Mouse (Mus musculus) limb, embryonic 13.5 days (tissue): ENCODE results near the gene Rnf130. TPM values are rescaled to one million over a fixed set of nuclear protein-coding genes. Genes with fewer than 3 reads are reported as not detected.
"Not testable (repeated sequence)": the region's sequence is repeated elsewhere in the genome, so short reads cannot be mapped to it uniquely, and the experiment has no call there.

Source experiments
- ATAC-seq: fragments of 200-750 bp; cut with Nextera tagmentation; 2 replicates; pipeline ENCODE4 v1.8.0; 2017; ENCODE audit warnings: low read depth, moderate number of reproducible peaks, moderate TSS enrichment; ENCODE audit not compliant: low FRiP score
- H3K27ac ChIP-seq: fragments of 300-500 bp; sonication (generic); 2 replicates; pipeline ENCODE4 v1.5.1; 2015; ENCODE audit warnings: inconsistent platforms, mild to moderate bottlenecking, moderate library complexity
- H3K27me3 ChIP-seq: fragments of 300-500 bp; sonication (generic); 2 replicates; pipeline ENCODE4 v1.6.1; 2015; ENCODE audit warnings: mild to moderate bottlenecking, inconsistent platforms
- H3K36me3 ChIP-seq: fragments of 300-500 bp; sonication (generic); 2 replicates; pipeline ENCODE4 v1.6.1; 2015; ENCODE audit warnings: inconsistent platforms, mild to moderate bottlenecking, moderate library complexity
- H3K4me1 ChIP-seq: fragments of 300-500 bp; sonication (generic); 2 replicates; pipeline ENCODE4 v1.6.1; 2015; ENCODE audit warnings: inconsistent platforms
- H3K4me2 ChIP-seq: fragments of 300-500 bp; sonication (generic); replicated peaks from 2 replicates; pipeline ENCODE4 v1.6.1; 2015; ENCODE audit warnings: inconsistent platforms, mild to moderate bottlenecking, moderate library complexity
- H3K4me3 ChIP-seq: fragments of 300-500 bp; sonication (generic); 2 replicates; pipeline ENCODE4 v1.5.1; 2015; ENCODE audit warnings: moderate library complexity, mild to moderate bottlenecking, inconsistent platforms
- H3K9ac ChIP-seq: fragments of 300-500 bp; sonication (generic); 2 replicates; pipeline ENCODE4 v1.6.1; 2015; ENCODE audit warnings: mild to moderate bottlenecking, inconsistent platforms
- H3K9me3 ChIP-seq: fragments of 300-500 bp; sonication (generic); 2 replicates; pipeline ENCODE4 v1.6.1; 2016; ENCODE audit warnings: inconsistent platforms
- WGBS: fragments of 180-500 bp; shearing (Covaris S2); methylation state at CpG from one replicate; pipeline ENCODE4 v1.1.7; 2015; 5-methylcytosine and 5-hydroxymethylcytosine counted together
- polyA plus RNA-seq: library from polyadenylated mRNA; unstranded; fragments of >200 nt; fragmentation: Nextera tagmentation; extraction: Ambion mirVana; gene quantifications from 2 replicates; pipeline ENCODE4 v1.2.1, GENCODE M21; 2015

Rnf130 gene
- polyA plus RNA-seq, 1 experiment from 2014 or later: 85.6 TPM

DNA sequence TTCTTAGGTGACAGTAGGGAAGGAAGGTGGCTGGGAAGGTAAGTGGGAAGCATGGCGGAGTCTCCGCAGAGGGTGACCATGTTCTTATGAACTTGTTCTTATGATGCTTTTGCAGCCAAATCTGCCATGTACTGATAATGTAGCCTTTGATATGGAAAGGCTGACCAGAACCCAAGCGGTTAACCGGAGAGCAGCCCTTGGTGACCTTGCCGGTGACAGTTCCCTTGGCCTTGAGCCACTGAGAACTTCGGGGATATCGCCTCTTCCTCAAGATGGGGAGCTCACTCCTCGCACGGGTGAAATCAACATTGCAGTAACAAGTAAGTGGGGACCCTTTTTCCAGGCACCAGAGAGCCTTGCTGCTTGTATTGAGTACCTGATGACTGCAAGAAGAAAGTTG is 70.5 kb downstream of the Rnf130 start:
- no peak overlapping the region for H3K4me2 ChIP-seq
- no peak overlapping the region for H3K4me3 ChIP-seq
- H3K9me3 ChIP-seq: no peaks in the 10 kb centered on the region
- no peak overlapping the region for H3K27ac ChIP-seq
- H3K36me3 ChIP-seq: peaks cover 81% of the 10 kb centered on the region
- WGBS: 94% methylated on average over 9 of the region's 9 CpGs
- no peaks in the 10 kb centered on the region for H3K27me3 ChIP-seq
- 0 out of 2 replicates have a peak, but pooled peaks cover 4% of the 10 kb centered on the region for H3K4me1 ChIP-seq
- no peak overlapping the region for H3K9ac ChIP-seq
- ATAC-seq: no peak

DNA sequence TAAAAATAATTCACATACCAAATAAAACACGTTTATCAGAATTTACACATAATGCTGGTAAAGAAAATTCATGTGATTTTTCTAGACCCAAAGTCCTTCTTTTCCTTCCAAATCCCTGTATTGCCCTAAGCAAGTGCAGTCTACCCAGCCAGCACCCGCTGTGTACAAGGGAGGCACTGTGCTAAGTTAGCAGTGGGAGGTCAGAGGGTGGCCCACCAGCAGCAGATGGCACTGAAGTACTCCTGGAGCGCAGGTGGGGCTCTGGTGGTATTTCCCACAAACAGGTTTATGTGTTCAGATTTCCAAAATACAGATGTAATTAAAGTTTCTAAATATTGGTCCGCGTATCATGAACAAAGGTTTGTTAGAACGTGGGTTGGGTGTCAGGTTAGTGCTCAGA is 71.9 kb downstream of the Rnf130 start:
- 90% methylated on average over 6 of the region's 6 CpGs for WGBS
- H3K4me2 ChIP-seq: no peak overlapping the region
- H3K4me3 ChIP-seq: no peak overlapping the region
- no peaks in the 10 kb centered on the region for H3K4me1 ChIP-seq
- no peak overlapping the region for H3K9ac ChIP-seq
- H3K36me3 ChIP-seq: peaks cover 74% of the 10 kb centered on the region
- H3K27me3 ChIP-seq: no peaks in the 10 kb centered on the region
- no peak for ATAC-seq
- H3K9me3 ChIP-seq: no peaks in the 10 kb centered on the region
- H3K27ac ChIP-seq: no peak overlapping the region

DNA sequence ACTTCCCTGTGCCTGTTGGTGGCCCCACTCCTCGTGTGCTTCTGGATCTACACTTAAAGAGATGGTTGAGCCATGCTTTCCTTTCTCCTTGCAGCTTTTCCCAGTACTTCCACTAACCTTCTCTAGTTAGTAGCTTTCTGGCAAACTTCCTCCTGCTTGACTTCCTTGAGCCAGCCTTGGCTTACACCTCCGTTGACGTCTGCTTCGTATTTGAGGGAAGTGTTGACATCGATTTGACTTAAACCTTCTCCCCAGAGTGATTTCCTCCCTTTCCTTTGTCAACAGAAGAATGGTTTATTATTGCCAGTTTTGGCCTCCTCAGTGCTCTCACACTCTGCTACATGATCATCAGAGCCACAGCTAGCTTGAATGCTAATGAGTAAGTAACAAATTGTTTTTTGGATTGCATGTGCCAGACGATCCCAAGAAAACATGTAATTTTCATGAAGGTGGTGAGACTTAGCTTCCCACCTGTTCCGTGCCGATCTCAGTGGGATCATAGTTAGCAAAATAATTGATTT is 73.9 kb downstream of the Rnf130 start:
- no peaks in the 10 kb centered on the region for H3K27me3 ChIP-seq
- no peak overlapping the region for H3K4me3 ChIP-seq
- H3K36me3 ChIP-seq: peaks cover 71% of the 10 kb centered on the region
- H3K4me2 ChIP-seq: no peak overlapping the region
- H3K9me3 ChIP-seq: no peaks in the 10 kb centered on the region
- no peak overlapping the region for H3K9ac ChIP-seq
- no peak for ATAC-seq
- no peaks in the 10 kb centered on the region for H3K4me1 ChIP-seq
- no peak overlapping the region for H3K27ac ChIP-seq
- 86% methylated on average over 8 of the region's 8 CpGs for WGBS

GRCm38 (mm10) chr11:50099692-50100091 is 74.5 kb downstream of the Rnf130 start:
- H3K27me3 ChIP-seq: no peaks in the 10 kb centered on the region
- H3K4me1 ChIP-seq: no peaks in the 10 kb centered on the region
- no peaks in the 10 kb centered on the region for H3K9me3 ChIP-seq
- no peak for ATAC-seq
- WGBS: 93% methylated on average over 2 of the region's 2 CpGs
- H3K4me3 ChIP-seq: no peak overlapping the region
- H3K36me3 ChIP-seq: peaks cover 71% of the 10 kb centered on the region
- no peak overlapping the region for H3K9ac ChIP-seq
- H3K4me2 ChIP-seq: no peak overlapping the region
- no peak overlapping the region for H3K27ac ChIP-seq

GRCm38 (mm10) chr11:50100548-50101307 is 75.6 kb downstream of the Rnf130 start:
- Histone ChIP-seq H3K4me2 (no peak overlapping the region), H3K9me3 (no peaks in the 10 kb centered on the region), H3K27ac (no peak overlapping the region), H3K36me3 (peaks cover 67% of the 10 kb centered on the region), H3K9ac (no peak overlapping the region), H3K4me1 (no peaks in the 10 kb centered on the region), H3K4me3 (no peak overlapping the region), H3K27me3 (no peaks in the 10 kb centered on the region)
- 79% methylated on average over 2 of the region's 2 CpGs for WGBS
- no peak for ATAC-seq

DNA sequence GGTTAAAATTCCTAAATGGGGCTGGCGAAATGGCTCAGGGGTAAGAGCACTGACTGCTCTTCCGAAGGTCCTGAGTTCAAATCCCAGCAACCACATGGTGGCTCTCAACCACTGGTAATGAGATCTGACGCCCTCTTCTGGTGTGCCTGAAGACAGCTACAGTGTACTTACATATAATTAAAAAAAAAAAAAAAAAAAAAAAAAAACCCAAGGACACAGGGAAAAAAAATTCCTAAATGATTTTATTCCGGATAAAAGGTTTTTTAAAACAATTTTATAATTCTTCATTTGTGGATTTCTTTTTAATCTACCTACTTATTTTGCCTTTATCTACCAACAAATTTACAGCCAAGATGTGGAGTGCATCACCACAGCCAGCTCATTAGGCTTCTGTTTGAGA is 76.8 kb downstream of the Rnf130 start:
- not testable (repeated sequence) for H3K4me1 ChIP-seq, H3K27ac ChIP-seq, H3K27me3 ChIP-seq, ATAC-seq, H3K9me3 ChIP-seq, H3K9ac ChIP-seq, H3K4me2 ChIP-seq, H3K4me3 ChIP-seq
- H3K36me3 ChIP-seq: peaks cover 57% of the 10 kb centered on the region
- WGBS: 86% methylated on average over 4 of the region's 4 CpGs

- Histone ChIP-seq H3K9ac (no peak overlapping the region), H3K4me2 (no peak overlapping the region), H3K36me3 (peaks cover 43% of the 10 kb centered on the region), H3K27me3 (no peaks in the 10 kb centered on the region), H3K9me3 (no peaks in the 10 kb centered on the region), H3K4me3 (no peak overlapping the region), H3K4me1 (peaks cover 3% of the 10 kb centered on the region; the same call in 1 of the 2 replicates), H3K27ac (no peak overlapping the region)
- WGBS: 94% methylated on average over 6 of the region's 6 CpGs
- no peak for ATAC-seq
Observed at GRCm38 (mm10) chr11:50104016-50104415, 78.9 kb downstream of the Rnf130 start.

DNA sequence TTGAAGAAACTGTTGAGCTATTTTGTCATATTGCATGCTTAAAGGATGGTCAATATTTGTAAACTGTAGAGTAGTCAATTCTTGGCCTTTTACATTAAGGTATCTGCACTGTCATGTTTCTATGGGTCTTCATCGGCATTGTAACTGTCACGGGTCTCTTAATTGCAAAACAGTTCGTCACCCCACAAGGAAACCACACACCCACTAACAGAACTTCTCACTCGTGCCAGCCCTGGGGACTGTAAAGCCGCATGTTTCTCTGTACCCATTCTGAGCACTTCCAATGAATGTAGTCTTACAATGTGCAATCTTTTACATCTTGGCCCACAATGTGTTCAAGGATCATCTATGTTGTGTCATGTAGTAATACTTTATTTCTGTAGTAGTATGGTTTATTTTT is 80.1 kb downstream of the Rnf130 start:
- Histone ChIP-seq H3K4me3 (no peak overlapping the region), H3K4me2 (no peak overlapping the region), H3K9ac (no peak overlapping the region), H3K9me3 (no peaks in the 10 kb centered on the region), H3K27me3 (no peaks in the 10 kb centered on the region), H3K4me1 (peaks cover 3% of the 10 kb centered on the region; the same call in 1 of the 2 replicates), H3K36me3 (peaks cover 32% of the 10 kb centered on the region), H3K27ac (no peak overlapping the region)
- 86% methylated on average over 5 of the region's 5 CpGs for WGBS
- no peak for ATAC-seq

- Histone ChIP-seq H3K4me2 (no peak overlapping the region), H3K27me3 (no peaks in the 10 kb centered on the region), H3K9ac (no peak overlapping the region), H3K4me1 (peaks cover 3% of the 10 kb centered on the region; the same call in 1 of the 2 replicates), H3K27ac (no peak overlapping the region), H3K4me3 (no peak overlapping the region), H3K36me3 (peaks cover 29% of the 10 kb centered on the region), H3K9me3 (no peaks in the 10 kb centered on the region)
- ATAC-seq: no peak
- WGBS: 77% methylated on average over 7 of the region's 7 CpGs
Observed at GRCm38 (mm10) chr11:50106024-50106423, 80.9 kb downstream of the Rnf130 start.

DNA sequence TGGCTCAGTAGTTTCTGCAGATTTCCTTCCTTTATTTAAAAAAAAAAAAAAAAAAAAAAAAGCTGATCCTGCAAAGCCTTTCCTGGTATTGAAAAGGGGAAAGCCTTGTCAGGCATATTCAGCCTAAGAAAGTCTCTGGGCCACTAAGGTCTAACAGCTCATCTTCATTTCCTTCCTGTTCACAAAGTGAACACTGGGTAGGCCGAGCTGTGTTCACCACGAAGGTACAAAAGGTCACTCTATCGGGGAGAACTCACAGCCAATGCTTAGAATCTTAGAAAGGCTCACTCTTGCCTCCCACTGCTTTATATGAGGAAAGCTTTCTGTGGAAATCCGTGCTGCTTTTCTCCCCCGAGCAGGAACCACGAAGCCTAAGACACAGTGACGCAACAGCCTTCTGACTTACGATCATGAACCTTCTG is 83.7 kb downstream of the Rnf130 start:
- Histone ChIP-seq H3K9me3 (no peaks in the 10 kb centered on the region), H3K27me3 (no peaks in the 10 kb centered on the region), H3K27ac (no peak overlapping the region; the same call in 1 of the 2 replicates), H3K4me1 (peaks cover 3% of the 10 kb centered on the region; the same call in 1 of the 2 replicates), H3K4me3 (no peak overlapping the region), H3K36me3 (peaks cover 15% of the 10 kb centered on the region), H3K4me2 (no peak overlapping the region), H3K9ac (no peak overlapping the region)
- ATAC-seq: no peak
- 74% methylated on average over 8 of the region's 8 CpGs for WGBS

DNA sequence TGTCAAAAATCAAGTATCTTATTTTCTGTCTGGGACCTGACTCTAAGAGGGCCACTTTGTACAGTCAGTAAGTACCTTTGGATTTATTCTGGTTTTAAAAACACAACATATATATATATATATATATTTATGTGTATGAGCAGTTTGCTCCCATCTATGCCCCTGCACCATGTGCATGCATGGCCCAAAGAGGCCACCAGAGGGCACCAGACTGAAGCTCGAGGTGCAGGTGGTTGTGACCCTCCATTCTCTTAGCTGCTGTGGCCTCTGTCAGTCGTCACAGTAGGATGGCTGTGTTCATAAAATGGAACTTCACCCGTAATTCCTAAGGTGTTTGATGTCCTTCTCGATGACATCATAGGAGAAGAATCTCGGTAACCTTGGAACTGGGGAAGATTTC is 89.2 kb downstream of the Rnf130 start:
- H3K9ac ChIP-seq: no peak overlapping the region
- H3K36me3 ChIP-seq: peaks cover 7% of the 10 kb centered on the region; the same call in 1 of the 2 replicates
- 19% methylated on average over 5 of the region's 5 CpGs for WGBS
- H3K4me1 ChIP-seq: no peaks in the 10 kb centered on the region
- no peak overlapping the region for H3K27ac ChIP-seq
- H3K4me2 ChIP-seq: no peak overlapping the region
- no peaks in the 10 kb centered on the region for H3K27me3 ChIP-seq
- no peak for ATAC-seq
- no peak overlapping the region for H3K4me3 ChIP-seq
- no peaks in the 10 kb centered on the region for H3K9me3 ChIP-seq

DNA sequence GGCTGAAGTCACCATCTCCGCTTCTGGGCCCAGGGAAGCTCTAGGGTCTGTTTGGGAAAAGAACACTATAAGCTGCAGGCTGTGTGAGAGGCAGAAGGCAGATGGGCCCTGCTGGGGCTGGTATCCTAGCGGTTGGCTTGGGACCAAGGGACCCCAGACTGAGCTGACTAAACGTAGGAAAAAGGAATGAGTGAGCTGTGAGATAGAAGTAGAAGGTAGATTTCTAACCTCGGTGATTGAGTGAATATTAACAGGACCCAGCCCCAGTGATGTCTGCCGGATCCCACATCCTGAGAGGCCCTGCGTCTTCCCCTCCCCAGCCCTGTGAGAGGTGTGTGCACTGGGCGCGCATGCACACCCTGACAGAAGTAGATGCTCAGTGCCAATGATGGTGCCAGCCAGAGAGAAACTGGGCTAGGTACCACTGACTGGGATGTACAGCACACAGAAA is 97.5 kb downstream of the Rnf130 start:
- Histone ChIP-seq H3K27me3 (no peaks in the 10 kb centered on the region), H3K9ac (no peak overlapping the region), H3K4me1 (peaks cover 2% of the 10 kb centered on the region; the same call in 1 of the 2 replicates), H3K4me2 (no peak overlapping the region), H3K4me3 (no peak overlapping the region), H3K36me3 (peaks cover 25% of the 10 kb centered on the region), H3K27ac (no peak overlapping the region), H3K9me3 (no peaks in the 10 kb centered on the region)
- ATAC-seq: no peak
- WGBS: 91% methylated on average over 8 of the region's 8 CpGs
